Mouse (Mus musculus) CH12.LX (cell line): ENCODE results near the gene BC107364. TPM values are rescaled to one million over a fixed set of nuclear protein-coding genes. Genes with fewer than 3 reads are reported as not detected.

ENCODE experiments used
- DNase-seq: peaks from one replicate; pipeline ENCODE4 v3.0.0-alpha.2; 2013; ENCODE audit errors: extremely low read depth
- H3K27ac ChIP-seq: 2 replicates; pipeline ENCODE4 v1.5.1; 2012; ENCODE audit warnings: low read depth, mild to moderate bottlenecking, control low read depth, moderate library complexity; ENCODE audit not compliant: insufficient read depth
- H3K27me3 ChIP-seq: replicated peaks from 2 replicates; pipeline ENCODE3; 2012; ENCODE audit warnings: inconsistent platforms
- H3K36me3 ChIP-seq, 2 experiments: replicated peaks in 1 of 2; 2 replicates each; pipeline versions ENCODE3 to v1.6.1; 2012; ENCODE audit warnings: inconsistent platforms in 1 of 2, low read length in 1 of 2, mild to moderate bottlenecking in 1 of 2, mixed read lengths in 1 of 2, moderate library complexity in 1 of 2; ENCODE audit not compliant: control insufficient read depth in 1 of 2, insufficient read depth in 1 of 2
- H3K4me1 ChIP-seq, 2 experiments: 2 replicates each; pipeline ENCODE4 v1.6.1; 2012; ENCODE audit warnings: inconsistent platforms in 1 of 2, moderate library complexity in 1 of 2; ENCODE audit not compliant: insufficient read depth in 2 of 2, control insufficient read depth in 1 of 2
- H3K4me2 ChIP-seq: 2 replicates; pipeline ENCODE4 v1.6.1; 2012; ENCODE audit warnings: low read depth, mild to moderate bottlenecking, control low read depth; ENCODE audit not compliant: poor library complexity, insufficient read depth, severe bottlenecking
- H3K4me3 ChIP-seq, 3 experiments: fragments of 150-350 bp in 1 of 3; sonication (generic) in 1 of 3; replicated peaks in 1 of 3; 2 replicates each; pipeline versions ENCODE3 to v1.5.1; 2011 to 2012; ENCODE audit warnings: low read depth in 2 of 3, low read length in 2 of 3, mild to moderate bottlenecking in 2 of 3, moderate library complexity in 2 of 3, control low read depth in 1 of 3, improper control_type of control experiment in 1 of 3, inconsistent platforms in 1 of 3, mixed read lengths in 1 of 3; ENCODE audit not compliant: poor library complexity in 1 of 3
- H3K79me2 ChIP-seq: replicated peaks from 2 replicates; pipeline ENCODE4 v1.6.1; 2012; ENCODE audit warnings: mild to moderate bottlenecking, moderate library complexity; ENCODE audit not compliant: control insufficient read depth, poor library complexity, insufficient read depth, severe bottlenecking; ENCODE audit errors: extremely low read depth
- H3K9ac ChIP-seq: 2 replicates; pipeline ENCODE4 v1.6.1; 2012; ENCODE audit warnings: low read depth, mild to moderate bottlenecking, control low read depth, moderate library complexity; ENCODE audit not compliant: insufficient read depth
- H3K9me3 ChIP-seq: replicated peaks from 2 replicates; pipeline ENCODE3; 2012; ENCODE audit warnings: low read length, inconsistent platforms, mixed read lengths
- BHLHE40 ChIP-seq: IDR thresholded peaks from 2 replicates; pipeline ENCODE4 v1.6.1; 2011; ENCODE audit warnings: mild to moderate bottlenecking, low read depth, low read length, improper control_type of control experiment
- CHD1 ChIP-seq: IDR thresholded peaks from 2 replicates; pipeline ENCODE4 v1.6.1; 2012; ENCODE audit warnings: low read depth, low read length, improper control_type of control experiment, inconsistent platforms
- CHD2 ChIP-seq: IDR thresholded peaks from 2 replicates; pipeline ENCODE4 v1.6.1; 2011; ENCODE audit warnings: low read length, improper control_type of control experiment
- E2F4 ChIP-seq: IDR thresholded peaks from 2 replicates; pipeline ENCODE4 v1.6.1; 2011; ENCODE audit warnings: low read depth, low read length, improper control_type of control experiment; ENCODE audit not compliant: insufficient replicate concordance
- ELF1 ChIP-seq: IDR thresholded peaks from 2 replicates; pipeline ENCODE4 v1.6.1; 2014; ENCODE audit warnings: low read depth, mild to moderate bottlenecking, inconsistent platforms, low read length, improper control_type of control experiment
- EP300 ChIP-seq: IDR thresholded peaks from 2 replicates; pipeline ENCODE4 v1.6.1; 2011; ENCODE audit warnings: low read length, improper control_type of control experiment
- ETS1 ChIP-seq: conservative IDR thresholded peaks from 2 replicates; pipeline ENCODE4 v1.6.1; 2012; ENCODE audit warnings: low read depth, mild to moderate bottlenecking, inconsistent platforms, low read length, improper control_type of control experiment, moderate library complexity
- GABPA ChIP-seq: IDR thresholded peaks from 2 replicates; pipeline ENCODE4 v1.6.1; 2012; ENCODE audit warnings: low read depth, low read length, improper control_type of control experiment, inconsistent platforms; ENCODE audit not compliant: insufficient replicate concordance
- HCFC1 ChIP-seq: IDR thresholded peaks from 2 replicates; pipeline ENCODE4 v1.6.1; 2012; ENCODE audit warnings: low read depth, mild to moderate bottlenecking, inconsistent platforms, low read length, improper control_type of control experiment
- JUN ChIP-seq: IDR thresholded peaks from 2 replicates; pipeline ENCODE4 v1.6.1; 2011; ENCODE audit warnings: low read depth, mild to moderate bottlenecking, low read length, improper control_type of control experiment, moderate library complexity; ENCODE audit not compliant: insufficient read depth
- JUND ChIP-seq: conservative IDR thresholded peaks from 2 replicates; pipeline ENCODE4 v1.6.1; 2011; ENCODE audit warnings: low read depth, low read length, improper control_type of control experiment
- MAFK ChIP-seq: IDR thresholded peaks from 2 replicates; pipeline ENCODE4 v1.6.1; 2011; ENCODE audit warnings: low read length, improper control_type of control experiment; ENCODE audit not compliant: insufficient replicate concordance
- MAX ChIP-seq: IDR thresholded peaks from 2 replicates; pipeline ENCODE4 v1.6.1; 2011; ENCODE audit warnings: low read length, improper control_type of control experiment
- MAZ ChIP-seq: IDR thresholded peaks from 2 replicates; pipeline ENCODE4 v1.6.1; 2012; ENCODE audit warnings: low read depth, mild to moderate bottlenecking, inconsistent platforms, low read length, improper control_type of control experiment, moderate library complexity
- MEF2A ChIP-seq: IDR thresholded peaks from 2 replicates; pipeline ENCODE4 v1.6.1; 2014; ENCODE audit warnings: low read depth, mild to moderate bottlenecking, inconsistent platforms, low read length, improper control_type of control experiment, borderline replicate concordance
- MXI1 ChIP-seq: IDR thresholded peaks from 2 replicates; pipeline ENCODE4 v1.6.1; 2011; ENCODE audit warnings: mild to moderate bottlenecking, low read depth, low read length, improper control_type of control experiment
- MYC ChIP-seq: IDR thresholded peaks from 2 replicates; pipeline ENCODE4 v1.6.1; 2011; ENCODE audit warnings: low read depth, mild to moderate bottlenecking, improper control_type of control experiment, low read length
- NELFE ChIP-seq: IDR thresholded peaks from 2 replicates; pipeline ENCODE4 v1.6.1; 2011; ENCODE audit warnings: low read depth, low read length, improper control_type of control experiment
- NRF1 ChIP-seq: IDR thresholded peaks from 2 replicates; pipeline ENCODE4 v1.6.1; 2014; ENCODE audit warnings: low read depth, mild to moderate bottlenecking, inconsistent platforms, low read length, improper control_type of control experiment, moderate library complexity
- PAX5 ChIP-seq: IDR thresholded peaks from 2 replicates; pipeline ENCODE4 v1.6.1; 2012; ENCODE audit warnings: low read length, inconsistent platforms, mixed read lengths
- POLR2A ChIP-seq: IDR thresholded peaks from 2 replicates; pipeline ENCODE4 v1.6.1; 2011; ENCODE audit warnings: low read depth, mild to moderate bottlenecking, improper control_type of control experiment, low read length
- POLR2AphosphoS2 ChIP-seq: IDR thresholded peaks from 2 replicates; pipeline ENCODE4 v1.6.1; 2011; ENCODE audit warnings: low read depth, low read length, improper control_type of control experiment
- RAD21 ChIP-seq: IDR thresholded peaks from 2 replicates; pipeline ENCODE4 v1.6.1; 2011; ENCODE audit warnings: low read depth, mild to moderate bottlenecking, low read length, improper control_type of control experiment, moderate library complexity
- RCOR1 ChIP-seq: conservative IDR thresholded peaks from 2 replicates; pipeline ENCODE4 v1.6.1; 2012; ENCODE audit warnings: low read depth, mild to moderate bottlenecking, inconsistent platforms, low read length, improper control_type of control experiment
- SIN3A ChIP-seq: IDR thresholded peaks from 2 replicates; pipeline ENCODE4 v1.6.1; 2012; ENCODE audit warnings: low read length, improper control_type of control experiment, inconsistent platforms
- TBP ChIP-seq: conservative IDR thresholded peaks from 2 replicates; pipeline ENCODE4 v1.6.1; 2011; ENCODE audit warnings: low read depth, low read length, improper control_type of control experiment
- TCF12 ChIP-seq: IDR thresholded peaks from 2 replicates; pipeline ENCODE4 v1.6.1; 2014; ENCODE audit warnings: low read depth, mild to moderate bottlenecking, inconsistent platforms, low read length, improper control_type of control experiment
- UBTF ChIP-seq: IDR thresholded peaks from 2 replicates; pipeline ENCODE4 v1.6.1; 2012; ENCODE audit warnings: low read depth, mild to moderate bottlenecking, inconsistent platforms, low read length, improper control_type of control experiment, moderate library complexity
- USF1 ChIP-seq: IDR thresholded peaks from 2 replicates; pipeline ENCODE4 v1.6.1; 2014; ENCODE audit warnings: low read depth, mild to moderate bottlenecking, inconsistent platforms, low read length, improper control_type of control experiment
- USF2 ChIP-seq: conservative IDR thresholded peaks from 2 replicates; pipeline ENCODE4 v1.6.1; 2011; ENCODE audit warnings: low read depth, low read length, improper control_type of control experiment
- ZC3H11A ChIP-seq: IDR thresholded peaks from 2 replicates; pipeline ENCODE4 v1.6.1; 2012; ENCODE audit warnings: low read depth, mild to moderate bottlenecking, inconsistent platforms, low read length, improper control_type of control experiment
- ZMIZ1 ChIP-seq: IDR thresholded peaks from 2 replicates; pipeline ENCODE4 v1.6.1; 2012; ENCODE audit warnings: low read depth, mild to moderate bottlenecking, inconsistent platforms, low read length, improper control_type of control experiment
- ZNF384 ChIP-seq: IDR thresholded peaks from 2 replicates; pipeline ENCODE4 v1.6.1; 2012; ENCODE audit warnings: low read depth, low read length, improper control_type of control experiment, inconsistent platforms
- dilution Hi-C: fragments of 300-500 bp; cut with MboI; formaldehyde crosslinking; loops from 2 replicates; pipeline ENCODE4 v1.14.3; 2020; ENCODE audit warnings: low sequenced_read_pairs; ENCODE audit not compliant: extremely low pct_unique_long_range_greater_than_20kb, extremely low pct_ligation_motif_present
- in situ Hi-C: fragments of 300-500 bp; cut with MboI; formaldehyde crosslinking; loops from 3 replicates; pipeline ENCODE4 v1.14.3; 2019; ENCODE audit warnings: low sequenced_read_pairs, low pct_ligation_motif_present, low pct_unique_long_range_greater_than_20kb, mixed read lengths
- polyA plus RNA-seq: library from polyadenylated mRNA; unstranded; fragments of >175 nt; gene quantifications from 2 replicates; pipeline ENCODE4 v1.2.1, GENCODE M21; 2012; ENCODE audit warnings: low read depth; ENCODE audit not compliant: insufficient read length
- total RNA-seq, 2 experiments: library from RNA; depleted of rRNA; stranded (reverse); fragments of 300-350 nt in 1 of 2; fragments of >200 nt in 1 of 2; gene quantifications; 2 replicates each; pipeline ENCODE4 v1.2.3; 2012 to 2014

The BC107364 gene
- total and polyA plus RNA-seq, 3 experiments, result 0.13 TPM; not detected in 2

- no peaks in the 10 kb centered on the region for H3K36me3 ChIP-seq
- H3K27me3 ChIP-seq, result peaks cover 3% of the 10 kb centered on the region
- TF ChIP-seq NELFE (no peak), TCF12 (no peak), MAFK (no peak), ELF1 (no peak), SIN3A (no peak), MAX (no peak), ETS1 (no peak), CHD1 (no peak), JUN (no peak), ZNF384 (no peak)
- no peak overlapping the region for H3K9ac ChIP-seq
- no peak overlapping the region for H3K4me3 ChIP-seq
- in situ Hi-C loops (loop anchor here (5.0 kb wide), 1 partner anchor 45 kb away; no protein-coding TSS in a partner anchor), dilution Hi-C loops (no loop called here)
- H3K4me1 ChIP-seq, result peaks cover 10 to 39% of the 10 kb centered on the region in 2 experiments
- no peak overlapping the region for H3K27ac ChIP-seq
- H3K79me2 ChIP-seq, result no peaks in the 10 kb centered on the region
- no peak for DNase-seq
- H3K9me3 ChIP-seq, result peaks cover 3% of the 10 kb centered on the region
- no peak overlapping the region for H3K4me2 ChIP-seq
Measured at GRCm38 (mm10) chr3:96432207-96432606, 19.9 kb downstream of the BC107364 start.

DNA sequence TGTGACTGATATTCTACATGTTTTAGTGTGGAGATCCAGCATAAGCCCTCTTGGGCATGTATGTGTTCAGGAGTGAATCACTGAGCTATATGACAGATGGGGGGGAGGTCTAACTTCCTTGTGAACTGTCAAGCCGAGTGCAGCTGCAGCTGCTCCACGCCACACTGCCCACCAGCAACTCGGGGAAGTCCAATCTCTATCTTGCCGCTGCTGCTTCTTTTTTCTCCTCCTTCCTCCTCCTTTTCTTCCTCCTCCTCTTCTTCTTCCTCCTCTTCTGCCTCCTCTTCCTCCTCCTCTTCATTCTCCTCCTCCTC is 22.3 kb downstream of the BC107364 start:
- peak; percentile 70 for DNase-seq
- Histone ChIP-seq H3K4me2 (peak overlapping the region; percentile 85), H3K9me3 (peaks cover 3% of the 10 kb centered on the region), H3K79me2 (no peaks in the 10 kb centered on the region), H3K9ac (no peak overlapping the region), H3K27ac (peak overlapping the region; percentile 32), H3K4me1 (peaks cover 13 to 43% of the 10 kb centered on the region in 2 experiments), H3K27me3 (no peaks in the 10 kb centered on the region), H3K36me3 (no peaks in the 10 kb centered on the region), H3K4me3 (peak overlapping the region; percentile 16 to 25 (median 20))
- dilution Hi-C loops (no loop called here), in situ Hi-C loops (loop anchor here (5.0 kb wide), 1 partner anchor 48 kb away; no protein-coding TSS in a partner anchor)
- TF ChIP-seq NELFE, result no peak; the same call in 1 of the 2 replicates
- TF ChIP-seq POLR2AphosphoS2, result no peak
- peak; percentile 1 for TF ChIP-seq EP300
- TF ChIP-seq USF2, result no peak
- no peak for TF ChIP-seq HCFC1
- TF ChIP-seq MAFK, result no peak
- TF ChIP-seq MEF2A, result no peak
- no peak for TF ChIP-seq JUN
- no peak for TF ChIP-seq RAD21
- TF ChIP-seq E2F4, result no peak
- no peak for TF ChIP-seq MYC
- no peak for TF ChIP-seq PAX5
- TF ChIP-seq ZMIZ1, result no peak
- TF ChIP-seq USF1, result no peak
- no peak for TF ChIP-seq ZNF384
- TF ChIP-seq NRF1, result no peak
- no peak; the same call in 1 of the 2 replicates for TF ChIP-seq ETS1
- no peak for TF ChIP-seq POLR2A
- no peak for TF ChIP-seq JUND
- 0 out of 2 replicates have a peak, but pooled peaks have one; percentile 9 for TF ChIP-seq MAZ
- no peak for TF ChIP-seq BHLHE40
- TF ChIP-seq CHD2, result no peak
- peak; percentile 37; the same call in 1 of the 2 replicates for TF ChIP-seq SIN3A
- TF ChIP-seq TCF12, result peak; percentile 62; the same call in 1 of the 2 replicates
- TF ChIP-seq UBTF, result no peak
- TF ChIP-seq ZC3H11A, result no peak
- no peak for TF ChIP-seq RCOR1
- no peak for TF ChIP-seq TBP
- no peak for TF ChIP-seq GABPA
- TF ChIP-seq MXI1, result peak; percentile 63; the same call in 1 of the 2 replicates
- no peak for TF ChIP-seq CHD1
